Mouse (Mus musculus): ENCODE results near the gene Fam184b.

Gene Fam184b

DNA sequence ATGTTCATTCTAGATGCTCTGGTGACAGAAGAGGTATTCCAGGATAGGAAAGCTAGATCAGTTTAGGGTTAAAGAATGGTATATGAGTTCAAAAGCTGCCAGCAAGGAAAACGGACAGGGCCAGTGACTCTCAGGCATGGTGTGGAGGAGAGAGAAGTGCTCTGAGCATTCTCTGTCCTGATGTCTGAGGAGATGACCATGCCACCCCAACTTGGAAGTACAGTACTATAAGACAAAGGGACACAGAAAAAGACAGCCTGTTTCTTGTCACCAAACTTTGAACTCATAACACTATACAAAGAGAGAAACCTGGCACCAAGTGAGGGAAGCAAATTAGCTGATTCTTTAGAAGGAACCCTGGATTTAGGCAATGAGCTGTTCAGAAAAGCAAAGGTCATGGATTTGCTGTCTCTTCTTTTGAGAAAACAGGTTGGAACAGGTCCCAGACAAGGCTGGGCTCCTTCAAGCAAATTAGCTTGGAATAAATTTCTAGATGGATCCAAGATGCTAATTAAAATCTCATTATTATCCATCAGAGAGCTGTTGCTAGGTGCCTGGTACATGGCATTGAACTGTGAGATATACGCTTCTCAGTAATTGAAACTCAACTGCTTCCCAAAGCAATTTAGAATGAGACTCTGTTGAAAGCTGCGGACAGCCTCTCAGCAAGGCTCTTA is 43.9 kb downstream of the Fam184b start:
- DNase-seq (ENCODE audit: low spot score) = peak; percentile 25

DNA sequence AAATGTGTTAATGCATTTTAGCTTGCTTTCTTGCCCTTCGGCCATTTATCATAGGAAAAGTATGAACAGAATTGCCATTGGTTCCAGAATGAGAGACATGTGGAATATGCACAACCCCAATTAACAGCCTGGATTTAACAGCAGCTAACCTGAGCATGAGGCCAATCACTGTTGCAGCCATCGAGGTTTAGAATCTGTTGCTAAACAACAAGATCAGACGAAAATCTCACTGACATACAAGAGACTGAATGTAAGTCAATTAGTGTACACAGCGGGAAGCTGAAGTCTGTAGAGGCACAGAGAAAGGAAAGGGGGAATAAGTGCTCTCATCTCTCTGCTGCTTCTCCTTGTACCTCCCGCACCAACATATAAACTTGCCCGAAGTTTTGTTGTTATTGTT is 46.1 kb downstream of the Fam184b start:
- no peak for DNase-seq (ENCODE audit: low spot score)

DNA sequence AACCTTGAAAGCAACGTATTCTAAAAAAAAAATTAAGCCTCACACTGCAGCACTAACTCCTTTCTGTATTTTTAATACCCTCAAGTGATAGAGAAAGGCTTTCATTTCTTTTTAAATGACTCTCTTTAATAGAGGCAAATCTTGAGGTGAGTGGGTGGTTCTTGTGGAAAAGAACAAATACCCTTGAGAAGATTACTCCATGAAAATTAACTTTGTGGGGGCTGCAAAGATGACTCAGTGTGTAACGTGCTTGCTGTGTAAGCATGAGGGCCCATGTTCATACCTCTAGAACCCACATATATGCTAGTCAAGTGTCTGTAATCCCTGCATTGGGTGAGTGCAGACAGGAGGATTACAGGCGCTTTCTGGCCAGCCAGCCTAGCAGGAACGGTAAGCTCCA is 49.3 kb downstream of the Fam184b start:
- no peak for DNase-seq (ENCODE audit: low spot score)

DNA sequence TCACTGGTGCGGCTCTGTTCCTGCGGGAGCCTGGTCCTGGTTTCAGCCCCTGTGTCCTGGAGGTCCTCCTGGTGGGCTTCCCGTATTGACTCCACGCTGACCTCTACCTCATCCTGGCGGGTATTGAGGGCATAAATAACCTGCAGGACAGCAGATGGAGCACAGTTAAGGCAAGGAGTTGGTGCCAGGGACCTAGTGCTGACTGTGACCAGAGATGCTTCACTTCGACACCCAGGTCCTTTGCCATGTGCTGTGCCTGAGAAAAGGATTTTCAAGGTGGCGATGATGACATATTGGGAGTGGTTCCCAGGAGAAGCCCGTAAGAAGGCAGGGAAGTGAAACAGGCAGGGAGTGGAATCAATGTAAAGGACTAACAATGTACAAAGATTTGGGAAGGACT is 54.8 kb downstream of the Fam184b start:
- DNase-seq (ENCODE audit: low spot score) = no peak

DNA sequence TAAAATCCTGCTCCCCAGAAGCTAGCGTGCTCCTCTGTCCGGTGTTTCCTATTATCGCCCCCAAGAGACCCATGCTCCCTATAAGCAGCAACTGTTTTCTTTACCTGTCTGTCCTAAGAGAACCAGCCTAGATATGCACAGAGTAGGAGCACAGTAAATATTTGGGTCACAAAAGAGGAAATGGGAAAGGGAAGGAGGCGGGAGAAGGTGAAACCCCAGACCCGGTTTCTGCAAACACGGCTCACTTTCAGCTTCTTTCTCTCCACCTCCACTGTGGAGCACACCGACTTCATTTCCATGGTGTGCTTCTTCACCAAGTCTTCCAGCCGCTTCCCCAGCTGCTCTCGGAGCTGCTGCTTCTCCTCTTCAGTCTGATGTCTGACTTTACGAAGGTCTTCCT is 59.1 kb downstream of the Fam184b start:
- DNase-seq (ENCODE audit: low spot score) = no peak

DNA sequence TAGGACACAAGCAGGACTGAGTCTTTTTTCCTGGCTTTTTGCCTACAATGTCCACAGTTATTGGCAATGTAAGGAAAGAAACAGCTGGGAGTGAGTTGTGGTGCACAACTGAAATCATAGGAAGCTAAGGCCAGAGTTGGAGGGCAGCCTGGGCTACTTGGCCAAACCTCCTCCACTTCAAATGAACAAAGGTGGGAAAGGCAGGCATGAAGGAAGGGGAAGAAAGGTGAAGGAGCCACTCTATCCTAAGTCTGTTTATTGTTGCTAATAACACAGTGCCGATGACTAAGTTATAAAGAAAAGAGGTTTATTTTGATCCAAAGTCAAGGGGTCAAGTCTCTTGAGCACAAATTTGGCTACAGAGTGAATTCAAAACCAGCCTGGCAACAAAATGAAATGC is 62.0 kb downstream of the Fam184b start:
- no peak for DNase-seq (ENCODE audit: low spot score)

DNA sequence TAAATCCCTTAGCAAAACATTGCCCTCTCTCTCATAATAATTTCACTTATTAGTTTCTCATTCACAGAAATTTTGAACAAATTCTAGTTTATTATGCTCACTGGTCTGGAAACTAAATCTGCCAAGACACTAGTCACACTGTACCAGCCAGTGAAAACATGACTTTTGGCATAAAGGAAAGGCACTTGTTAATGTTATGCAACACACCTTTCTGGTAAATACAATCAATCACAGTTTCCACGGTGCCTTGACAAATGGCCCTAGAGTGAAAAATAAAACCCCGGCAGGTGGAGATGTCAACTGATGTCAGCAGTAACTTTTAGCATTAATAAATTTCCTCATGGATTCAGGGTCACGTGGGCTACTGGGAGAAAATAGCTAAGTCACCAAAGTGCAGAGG is 62.7 kb downstream of the Fam184b start:
- DNase-seq (ENCODE audit: low spot score) = no peak

DNA sequence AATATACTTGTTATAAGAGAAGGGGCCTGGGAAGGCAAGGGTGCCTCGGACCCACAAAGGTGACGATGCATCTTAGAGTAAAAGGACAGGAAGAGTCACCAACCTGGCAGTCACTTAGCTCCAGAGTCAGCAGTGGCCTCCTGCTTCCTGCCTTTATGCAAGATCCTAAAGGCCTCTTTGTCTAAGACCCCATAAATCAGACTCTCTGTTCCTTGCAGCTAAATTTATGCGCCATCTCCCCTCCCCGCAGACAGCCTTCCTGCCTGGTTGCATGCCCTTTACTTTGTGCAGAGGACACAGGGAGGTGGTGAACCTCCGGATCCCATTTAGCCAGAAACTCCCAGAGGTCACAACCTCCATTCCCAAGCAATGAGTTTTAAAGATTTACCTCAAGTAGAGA is 66.6 kb downstream of the Fam184b start:
- no peak for DNase-seq (ENCODE audit: low spot score)

DNA sequence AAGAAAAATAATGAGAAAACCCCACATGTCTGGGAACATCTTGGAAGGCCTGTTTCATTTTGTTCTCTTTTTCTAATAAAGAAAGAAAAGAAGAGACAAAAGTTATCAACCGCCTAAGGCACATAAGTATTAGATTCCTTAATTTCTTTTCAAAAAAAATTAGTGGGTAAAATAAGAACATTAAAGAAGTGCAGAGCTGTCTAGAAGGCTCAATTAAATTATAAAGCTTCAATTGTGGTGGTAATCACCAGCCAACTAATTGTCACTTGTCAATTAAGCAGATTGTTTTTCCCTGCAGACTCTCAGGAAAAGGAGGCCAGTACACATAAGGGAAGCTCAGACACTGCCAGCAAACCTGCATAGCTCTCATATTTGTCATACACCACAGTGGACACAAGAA is 73.6 kb downstream of the Fam184b start:
- DNase-seq (ENCODE audit: low spot score) = no peak

DNA sequence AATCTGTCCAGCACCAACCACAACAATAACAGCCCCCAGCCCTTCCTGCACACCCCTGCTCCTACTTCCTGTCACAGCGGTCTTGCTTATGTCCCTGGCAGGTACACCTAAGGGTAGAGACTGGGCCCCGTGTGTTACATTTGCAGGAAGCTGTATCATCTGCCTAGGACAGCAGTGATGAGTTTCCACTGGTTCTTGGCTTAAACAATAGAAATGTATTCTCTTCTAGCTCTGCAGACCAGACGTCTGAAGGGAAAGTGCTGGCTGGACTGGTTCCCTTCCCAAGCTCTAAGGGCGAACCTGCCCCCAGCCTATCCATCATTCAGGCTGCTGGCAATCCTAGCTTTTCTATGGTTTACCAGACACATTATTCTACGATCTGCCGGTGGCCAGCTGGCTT is 75.4 kb downstream of the Fam184b start:
- no peak for DNase-seq (ENCODE audit: low spot score)

DNA sequence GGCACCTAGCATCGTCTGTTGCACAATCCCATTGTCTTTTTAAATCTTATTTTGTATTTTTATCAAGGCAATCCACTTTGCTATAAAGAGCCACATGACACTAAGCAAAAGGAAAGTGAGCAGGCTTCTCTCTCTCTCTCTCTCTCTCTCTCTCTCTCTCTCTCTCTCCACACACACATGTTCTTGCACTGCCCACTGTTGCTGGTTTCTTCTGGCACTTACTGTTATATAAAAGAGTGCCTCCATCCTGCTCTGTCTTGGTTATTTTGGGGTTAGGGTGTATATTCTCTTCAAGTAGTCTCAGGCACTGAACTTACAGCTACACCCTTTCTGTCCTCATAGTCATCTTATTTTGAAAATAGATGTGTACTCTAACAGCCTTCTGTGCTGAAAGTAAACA is 89.8 kb downstream of the Fam184b start:
- no peak for DNase-seq (ENCODE audit: low spot score)

DNA sequence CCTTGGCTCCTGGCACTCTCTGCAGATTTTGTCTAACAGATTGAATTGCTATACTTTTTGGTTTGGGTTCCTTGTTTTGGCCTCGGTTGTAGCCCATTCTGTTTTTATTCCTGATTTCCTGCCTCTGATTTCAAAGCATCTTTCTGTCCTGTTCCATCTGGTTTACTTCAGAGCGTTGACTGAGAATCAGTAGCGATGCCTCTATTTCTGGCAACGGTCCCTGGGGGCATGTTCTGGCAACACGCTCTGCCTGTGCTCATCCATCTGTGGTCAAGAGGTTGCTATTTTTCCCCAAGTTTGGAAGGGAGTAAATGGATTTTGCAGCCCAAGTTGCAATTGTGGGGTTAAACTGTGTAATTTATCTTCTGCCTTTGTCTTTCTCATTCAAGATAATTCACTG is 96.0 kb downstream of the Fam184b start:
- DNase-seq (ENCODE audit: low spot score) = peak; percentile 87

DNA sequence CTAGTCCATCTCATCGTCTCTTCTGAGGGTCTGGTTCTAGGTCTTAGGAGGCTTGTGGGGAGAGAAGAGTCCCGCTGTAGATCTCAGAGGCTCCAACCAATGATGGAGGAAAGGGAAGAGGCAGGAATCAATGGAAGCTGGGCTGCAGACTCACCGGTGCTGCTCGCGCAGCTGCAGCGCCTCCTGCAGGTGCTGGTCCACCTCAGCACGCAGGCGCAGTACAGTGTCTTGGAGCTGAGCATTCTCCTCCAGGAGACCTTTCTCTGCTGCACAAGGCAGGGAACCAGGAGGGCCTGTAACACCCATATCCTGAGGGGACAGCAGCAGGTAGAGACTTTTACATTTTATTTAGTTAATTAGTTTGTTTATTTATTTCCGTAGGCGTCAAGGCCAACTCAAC is 99.9 kb downstream of the Fam184b start:
- no peak for DNase-seq (ENCODE audit: low spot score)

DNA sequence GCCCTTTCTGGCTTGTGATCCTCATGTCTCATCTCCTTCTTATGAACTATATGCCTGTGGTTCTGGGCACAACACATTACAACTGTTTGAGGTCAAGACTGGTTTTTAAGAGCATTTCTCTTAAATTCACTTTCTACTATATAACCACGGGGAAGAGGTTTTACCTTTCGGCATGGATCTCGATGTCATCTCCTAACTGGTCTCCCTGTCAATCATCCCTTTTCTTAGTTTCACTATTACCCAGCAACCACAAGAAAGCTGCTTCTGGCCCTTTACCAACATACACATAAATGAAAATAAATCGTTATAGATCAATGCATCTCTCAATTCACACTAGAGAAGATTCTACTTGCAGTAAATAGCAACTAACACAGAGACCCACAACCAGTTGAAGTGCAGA is 104.2 kb downstream of the Fam184b start:
- DNase-seq (ENCODE audit: low spot score) = no peak

DNA sequence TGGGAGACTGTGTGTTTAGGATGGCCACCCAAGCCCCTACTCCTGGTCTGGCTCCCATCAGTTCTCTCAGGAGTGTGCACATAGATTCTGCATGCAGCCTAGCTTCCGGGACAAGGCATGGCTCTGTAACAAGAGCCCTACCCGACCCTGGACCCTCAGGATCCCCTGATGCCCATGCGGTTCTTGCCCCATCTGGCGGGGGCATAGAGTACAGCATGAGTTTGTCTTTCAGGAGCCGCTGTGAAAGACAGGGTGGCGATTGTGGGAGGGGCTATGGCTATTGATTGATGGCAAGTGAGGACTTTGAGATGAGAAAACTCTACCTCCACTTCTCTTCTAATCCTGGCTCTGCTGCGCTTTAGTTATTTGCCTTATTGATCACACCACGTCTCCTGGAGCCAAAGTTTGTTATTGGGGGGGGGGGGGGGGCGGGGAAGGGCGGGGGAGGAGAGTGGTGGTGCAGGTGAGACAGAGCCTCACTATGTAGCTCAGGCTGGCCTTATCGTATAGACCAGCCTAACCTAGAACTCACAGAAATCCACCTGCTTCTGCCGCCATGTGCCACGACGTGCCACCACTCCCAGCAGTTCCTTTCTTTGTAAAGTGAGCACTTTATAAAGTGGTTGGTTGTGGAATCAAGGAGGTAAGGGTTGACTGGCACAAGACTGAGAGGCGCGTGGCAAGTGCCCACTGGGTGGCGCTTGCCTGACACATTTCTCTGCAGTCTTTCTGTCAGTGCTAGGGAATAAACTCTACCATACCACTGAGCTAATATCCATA is 104.9 kb downstream of the Fam184b start:
- peak; percentile 29 for DNase-seq (ENCODE audit: low spot score)

DNA sequence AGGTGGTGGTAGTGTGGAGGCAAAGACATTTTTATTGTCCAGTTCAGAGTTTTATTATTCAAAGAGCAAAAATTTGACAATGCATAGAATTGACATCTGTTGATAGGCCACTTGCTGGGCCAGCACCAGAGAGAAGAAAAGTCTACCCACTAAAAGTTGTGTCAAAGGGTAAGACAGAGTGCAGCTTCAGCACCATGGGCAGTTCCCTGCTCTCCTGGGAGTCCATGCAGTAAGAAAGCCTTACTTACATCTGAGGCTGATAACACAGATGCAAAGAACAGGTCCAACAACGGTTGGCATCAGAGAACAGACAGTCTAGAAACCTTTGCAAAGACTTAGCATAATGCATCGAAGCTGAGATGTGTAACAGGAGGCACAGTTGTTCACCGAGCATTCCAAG is 109.7 kb downstream of the Fam184b start:
- no peak for DNase-seq (ENCODE audit: low spot score)

DNA sequence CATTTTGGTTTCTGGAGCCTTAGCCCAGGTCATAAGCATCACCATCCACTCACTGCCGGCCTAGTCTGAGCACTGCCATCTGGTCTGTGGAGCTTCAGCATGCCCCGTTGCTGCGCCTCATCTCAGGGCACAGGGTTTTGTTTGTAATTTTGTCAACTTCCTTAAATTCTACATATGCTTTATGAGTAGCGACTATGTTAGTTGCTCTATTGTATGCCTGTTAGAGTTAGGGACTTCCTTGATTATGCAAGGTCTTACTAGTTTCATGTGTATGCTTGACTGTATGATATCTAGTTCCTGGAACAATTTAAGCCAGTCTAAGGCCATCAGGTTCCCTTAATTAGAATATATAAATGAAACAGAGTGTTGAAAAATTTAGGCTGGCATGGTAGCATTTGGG is 113.1 kb downstream of the Fam184b start:
- no peak for DNase-seq (ENCODE audit: low spot score)

DNA sequence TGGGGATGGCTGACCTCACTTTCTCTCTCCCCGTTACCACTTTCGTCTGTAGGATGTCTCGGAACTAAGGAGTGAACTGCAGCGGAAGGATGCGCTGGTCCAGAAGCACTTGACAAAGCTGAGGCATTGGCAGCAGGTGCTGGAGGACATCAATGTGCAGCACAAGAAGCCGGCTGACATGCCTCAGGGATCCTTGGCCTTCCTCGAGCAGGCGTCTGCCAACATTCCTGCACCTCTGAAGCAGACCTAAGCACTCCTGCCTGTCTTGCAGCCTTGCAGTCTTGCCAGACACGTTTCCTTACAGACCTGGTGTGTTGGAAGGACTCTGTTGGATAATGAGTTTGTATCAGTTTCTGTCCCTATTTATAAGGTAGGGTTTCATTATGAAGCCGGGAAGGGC is 114.3 kb downstream of the Fam184b start:
- no peak for DNase-seq (ENCODE audit: low spot score)

DNA sequence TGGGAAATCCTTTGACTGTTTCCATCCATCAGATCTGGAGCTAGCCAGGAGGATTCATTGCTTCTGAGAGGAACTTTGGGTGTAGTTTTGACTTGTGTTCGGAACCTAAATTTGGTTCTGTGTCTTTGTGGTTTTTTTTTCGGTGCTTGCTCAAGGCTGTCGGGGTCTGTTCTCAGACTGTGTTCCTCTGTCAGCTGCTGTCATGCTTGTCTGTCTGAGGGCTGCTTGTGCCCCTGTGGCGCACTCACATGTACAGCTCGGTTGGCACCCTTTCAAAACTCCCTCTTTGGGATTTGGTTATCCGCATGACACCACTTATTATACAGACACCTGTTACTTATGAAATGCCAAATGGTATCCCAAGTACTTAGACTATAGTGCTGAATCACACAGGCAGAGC is 117.8 kb downstream of the Fam184b start:
- no peak for DNase-seq (ENCODE audit: low spot score)

DNA sequence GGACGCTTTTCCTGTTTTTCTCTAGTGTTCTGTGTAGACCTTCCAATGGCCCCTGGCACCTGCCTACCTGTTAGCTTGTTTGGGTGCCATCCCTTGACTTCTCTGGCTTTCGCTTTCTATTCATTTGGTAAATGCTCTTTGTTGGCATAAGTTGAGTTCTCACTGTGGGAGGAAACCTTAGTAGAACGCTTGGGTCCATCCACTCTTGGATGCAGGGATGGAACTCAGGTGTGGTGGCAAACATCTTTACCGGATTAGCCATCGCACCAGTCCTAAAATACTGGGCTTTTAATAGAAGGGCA is 118.7 kb downstream of the Fam184b start:
- peak; percentile 7 for DNase-seq (ENCODE audit: low spot score)

DNA sequence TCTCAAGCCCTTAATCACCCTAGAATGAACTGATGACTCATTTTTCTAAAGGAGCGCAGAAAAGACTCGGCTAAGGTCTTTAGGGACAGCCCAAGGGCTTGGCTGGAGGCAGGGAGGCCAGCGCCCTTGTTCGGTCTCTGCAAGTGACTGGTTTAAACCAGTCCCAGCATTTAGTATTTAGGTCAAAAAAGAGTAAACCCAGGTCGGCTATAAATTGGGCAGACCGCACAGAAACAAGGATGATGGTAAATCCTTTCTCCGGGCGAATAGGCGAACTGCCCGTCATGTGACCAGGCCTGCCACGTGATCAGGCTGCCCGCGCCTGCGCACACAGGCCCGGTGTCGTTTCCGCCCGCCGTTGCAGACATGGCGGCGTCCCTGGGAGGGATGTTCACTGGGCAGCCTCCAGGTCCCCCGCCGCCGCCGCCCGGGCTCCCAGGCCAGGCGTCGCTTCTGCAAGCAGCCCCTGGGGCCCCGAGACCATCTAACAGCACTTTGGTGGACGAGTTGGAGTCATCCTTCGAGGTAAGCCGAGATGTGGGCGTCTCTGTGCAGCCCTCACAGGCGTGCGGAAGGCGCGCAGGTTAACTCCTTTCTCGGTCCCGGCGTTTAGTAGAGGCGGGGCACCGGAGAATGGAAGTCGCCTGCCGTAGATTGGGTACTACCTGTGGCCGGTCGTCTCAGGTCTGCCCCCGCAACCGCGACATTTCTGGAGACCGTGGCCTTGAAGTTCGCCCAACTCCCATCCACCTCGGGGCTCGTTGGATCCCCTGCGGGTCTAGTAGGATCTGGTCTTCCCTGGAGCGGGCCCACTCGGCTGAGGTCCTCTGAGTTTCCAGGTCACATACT is 119.2 kb downstream of the Fam184b start, which contains the start of gene Med28:
Med28 (plus strand) TSS at position 270 of the 849 bp plus-strand sequence.
- peak; percentile 88 for DNase-seq (ENCODE audit: low spot score)

DNA sequence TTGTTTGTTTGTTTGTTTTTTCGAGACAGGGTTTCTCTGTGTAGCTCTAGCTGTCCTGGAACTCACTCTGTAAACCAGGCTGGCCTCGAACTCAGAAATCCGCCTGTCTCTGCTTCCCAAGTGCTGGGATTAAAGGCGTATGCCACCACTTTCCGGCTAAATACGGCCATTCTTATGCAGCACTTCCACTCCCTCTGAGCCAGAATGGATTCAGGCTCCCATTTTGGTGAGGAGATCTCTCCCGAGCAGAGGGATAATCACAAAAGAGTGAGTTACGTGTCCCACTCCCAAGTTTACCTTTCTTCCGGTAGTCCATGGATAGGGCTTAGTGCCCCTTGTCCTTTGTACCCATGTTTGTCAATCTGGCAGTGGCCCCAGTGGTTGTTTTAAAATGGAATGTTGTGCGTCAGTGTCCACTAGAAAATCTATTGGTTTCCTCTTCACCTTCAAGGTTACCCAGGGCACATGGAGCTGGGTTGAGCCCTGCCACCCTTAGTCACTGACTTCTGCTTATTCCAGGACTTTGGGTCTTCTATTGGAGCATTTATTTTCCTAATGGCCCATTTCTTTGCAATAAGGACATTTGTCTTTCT is 124.2 kb downstream of the Fam184b start:
- no peak for DNase-seq (ENCODE audit: low spot score)

DNA sequence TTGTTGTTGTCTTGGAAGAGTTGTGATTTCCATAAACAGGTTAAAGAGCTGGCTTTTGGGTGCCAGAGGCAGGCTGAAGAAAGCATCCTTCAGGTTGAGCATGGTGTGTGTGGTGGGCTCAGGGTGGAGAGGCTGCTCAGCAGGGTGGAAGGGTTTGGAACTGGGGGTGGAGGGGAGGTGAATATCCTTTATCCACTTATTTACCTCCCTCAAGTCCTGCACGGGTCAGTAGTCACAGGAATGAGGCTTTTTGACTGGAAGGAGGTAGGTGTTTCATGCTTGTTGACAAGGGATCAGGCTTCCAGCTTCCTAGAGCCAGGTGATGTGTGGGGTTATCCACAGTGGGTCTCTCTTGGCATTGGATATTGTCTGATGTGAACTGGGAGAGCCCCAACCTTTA is 124.8 kb downstream of the Fam184b start:
- no peak for DNase-seq (ENCODE audit: low spot score)
